Mouse (Mus musculus): ENCODE results near the gene Dpp10.

GRCm38 (mm10) chr1:123919606-123920005 is 125.8 kb downstream of the Dpp10 start:
- TF ChIP-seq POLR2A (IDR thresholded peaks at IDR 0.05; ENCODE audit: extremely low read depth, insufficient read depth, low read length) (no peak), CTCF (IDR thresholded peaks at IDR 0.05; ENCODE audit: extremely low read depth, insufficient read depth, low read length) (no peak)

All from cortical plate, adult 2 months (tissue).